Mouse (Mus musculus) megakaryocyte, embryonic 14.5 days (primary cell): ENCODE data around the gene Hemk1.

Source experiments
- FLI1 ChIP-seq: IDR thresholded peaks from 2 replicates; pipeline ENCODE4 v1.6.1; 2012; ENCODE audit warnings: low read length, inconsistent platforms, mixed read lengths
- GATA1 ChIP-seq: IDR thresholded peaks from 3 replicates; pipeline ENCODE4 v1.6.1; 2012; ENCODE audit warnings: mixed read lengths, low read length, inconsistent platforms, borderline replicate concordance

DNA sequence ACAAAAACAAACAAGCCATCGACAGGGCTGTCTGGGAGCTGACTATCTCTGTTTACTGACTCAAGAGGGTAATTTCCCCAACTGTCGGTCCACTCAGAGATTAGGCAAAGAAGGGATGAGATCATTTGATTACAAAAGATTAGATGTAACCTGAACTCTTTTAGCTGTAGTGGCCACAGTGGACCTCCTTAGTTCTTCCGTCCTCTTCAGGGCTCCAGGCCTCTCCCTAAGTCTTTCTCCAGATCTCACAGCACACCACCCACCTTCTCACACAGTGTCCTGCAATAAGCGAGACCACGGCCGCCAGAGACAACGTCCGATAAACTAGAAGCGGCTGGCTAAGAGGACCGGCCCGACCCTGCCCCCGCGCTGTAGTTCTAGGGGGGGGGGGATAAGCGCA, 42.1 kb downstream of the Hemk1 start:
- TF ChIP-seq GATA1 (no peak), FLI1 (no peak)
